Mouse (Mus musculus) right cerebral cortex, postnatal 14 days (tissue): ENCODE measurements around the gene Eef1b2.
"Not testable (repeated sequence)": the region's sequence is repeated elsewhere in the genome, so short reads cannot be mapped to it uniquely, and the experiment has no call there.

ENCODE experiments used
- DNase-seq: peaks from one replicate; pipeline ENCODE4 v3.0.0; 2022

Eef1b2 gene

DNA sequence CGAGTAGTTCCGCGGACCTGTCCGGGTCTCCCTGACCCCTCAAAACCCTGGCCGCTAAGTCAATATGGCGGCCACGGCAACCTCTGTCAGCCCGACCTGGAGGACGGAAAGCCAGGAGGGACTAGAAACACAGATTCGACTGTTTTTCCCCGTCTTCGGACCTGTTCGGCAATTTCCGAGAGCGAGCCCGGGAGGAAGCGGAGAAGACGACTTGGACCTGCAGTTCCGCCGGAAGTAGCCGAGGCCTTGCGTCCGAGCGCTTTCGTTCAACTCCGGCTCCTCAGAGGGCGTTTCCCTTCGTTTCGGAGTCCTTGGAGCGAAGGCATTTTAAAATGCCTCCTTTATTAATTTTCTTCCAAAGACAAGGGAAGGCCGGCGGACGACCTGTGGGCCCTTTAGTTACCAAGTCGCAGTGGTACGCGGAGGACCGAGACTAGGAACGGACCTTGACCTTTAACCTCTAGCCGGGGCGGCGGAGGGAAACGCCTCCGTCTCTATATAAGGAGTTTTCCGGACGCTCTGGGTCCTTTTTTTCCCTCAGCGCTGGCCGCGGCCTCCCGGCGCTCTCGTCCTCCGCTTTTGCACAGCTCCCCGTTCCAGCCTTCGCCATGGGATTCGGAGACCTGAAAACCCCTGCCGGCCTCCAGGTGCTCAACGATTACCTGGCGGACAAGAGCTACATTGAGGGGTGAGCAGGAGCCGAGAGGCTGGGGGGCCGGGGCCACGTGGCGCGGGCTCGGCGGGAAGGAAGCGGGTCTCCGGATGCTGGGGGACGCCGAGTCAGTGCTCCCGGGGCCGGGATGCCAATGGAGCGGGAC lies at the start of gene Eef1b2, which contains the start of gene Ndufs1:
Gene Eef1b2, plus strand, starts transcription at position 222 of the 818 bp plus-strand sequence.
Gene Ndufs1, minus strand, starts transcription at position 230 of the 818 bp plus-strand sequence.
- DNase-seq: peak; percentile 98

DNA sequence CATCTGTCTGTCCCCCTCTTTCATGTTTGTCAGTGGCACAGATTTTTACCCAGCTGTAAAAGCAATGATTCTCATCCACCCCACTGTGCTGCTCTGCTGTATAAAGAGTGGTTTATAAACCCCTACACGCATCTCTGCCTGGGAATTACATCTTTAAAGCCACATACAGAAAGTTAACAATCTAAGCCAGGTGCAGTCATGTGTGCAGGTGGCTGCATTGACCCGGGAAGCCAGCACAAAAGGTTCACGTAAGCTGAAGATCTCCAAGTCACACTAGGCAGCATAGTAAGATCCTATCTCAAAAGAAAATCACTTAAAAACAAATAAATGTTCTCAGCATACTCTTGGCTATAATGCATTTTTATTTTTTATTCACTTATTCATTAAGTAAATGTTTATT lies 47.4 kb upstream of the Eef1b2 start:
- DNase-seq: no peak

DNA sequence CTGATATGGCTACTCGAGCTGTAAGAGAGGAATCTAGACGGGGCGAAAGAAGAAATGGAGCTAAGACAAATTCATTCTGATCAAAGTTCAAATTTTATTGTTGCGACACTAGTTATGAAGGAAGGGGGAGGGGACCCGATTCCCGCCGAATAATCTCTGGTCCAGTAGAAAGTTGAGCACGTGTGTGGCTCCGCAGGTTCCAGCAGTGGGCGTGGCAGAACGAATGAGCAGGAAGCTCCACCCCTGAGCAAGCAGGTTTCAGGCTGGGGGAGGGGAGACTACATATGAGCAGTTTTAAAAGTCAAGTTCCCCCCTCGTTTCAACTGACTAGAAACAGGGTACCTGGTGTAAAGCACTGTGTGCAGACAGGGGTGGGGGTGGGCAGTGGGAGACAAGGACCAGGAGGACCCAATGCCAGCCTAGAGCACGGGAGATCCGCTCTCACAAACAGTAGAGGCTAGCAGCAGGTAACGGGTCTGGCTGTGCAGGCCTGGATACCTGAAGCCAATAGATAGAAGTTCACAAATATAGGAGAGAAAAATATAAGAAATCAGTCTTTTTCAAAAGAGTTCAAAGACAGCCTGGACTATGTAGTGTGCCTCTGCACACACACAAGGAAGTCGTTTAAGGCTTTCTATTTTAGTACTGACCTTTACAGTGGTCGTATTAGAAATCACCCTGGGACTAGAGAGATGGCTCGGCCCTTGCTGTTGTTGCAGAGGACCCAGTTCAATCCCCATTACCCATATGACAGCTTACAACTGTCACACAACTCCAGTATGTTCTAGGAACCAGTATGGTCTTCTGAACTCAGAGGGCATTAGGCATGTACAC lies 46.6 kb upstream of the Eef1b2 start:
- DNase-seq: no peak

DNA sequence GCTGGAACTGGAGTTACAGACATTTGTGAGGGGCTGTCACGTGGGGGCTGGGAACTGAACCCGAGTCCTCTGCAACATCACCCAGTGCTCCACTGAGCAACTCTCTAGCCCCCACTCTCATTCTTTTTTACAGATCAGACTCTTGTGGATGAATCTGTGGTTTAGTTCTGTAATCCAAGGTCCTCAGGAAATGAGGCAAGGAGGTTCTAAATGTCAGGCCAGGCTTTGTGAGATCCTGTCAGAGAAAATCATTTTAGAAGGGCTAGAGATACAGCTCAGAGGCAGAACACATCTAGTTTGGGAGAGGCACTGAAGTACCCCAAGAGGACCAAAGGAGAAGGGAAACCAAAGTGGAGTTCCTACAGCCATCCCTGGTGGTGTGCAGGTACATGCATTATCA lies 45.7 kb upstream of the Eef1b2 start:
- no peak for DNase-seq

DNA sequence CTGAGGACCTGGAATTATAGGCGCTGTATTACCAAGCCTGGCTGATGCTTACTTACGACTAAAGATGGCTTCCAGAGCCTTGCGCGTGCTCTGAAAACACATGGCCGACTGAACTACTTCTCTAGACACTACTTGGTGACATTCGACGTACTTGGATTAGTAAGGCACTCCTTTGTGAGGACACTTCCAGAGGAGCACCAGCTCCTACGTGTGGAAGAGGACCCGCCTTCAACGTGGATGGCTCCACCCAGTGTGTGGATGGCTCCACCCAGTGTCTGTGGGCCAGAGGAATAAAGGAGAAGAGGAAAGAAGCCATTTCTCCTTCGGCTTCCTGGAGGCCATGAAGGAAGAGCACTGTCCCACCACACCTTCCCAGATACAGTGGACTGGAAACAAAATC lies 44.9 kb upstream of the Eef1b2 start:
- no peak for DNase-seq

DNA sequence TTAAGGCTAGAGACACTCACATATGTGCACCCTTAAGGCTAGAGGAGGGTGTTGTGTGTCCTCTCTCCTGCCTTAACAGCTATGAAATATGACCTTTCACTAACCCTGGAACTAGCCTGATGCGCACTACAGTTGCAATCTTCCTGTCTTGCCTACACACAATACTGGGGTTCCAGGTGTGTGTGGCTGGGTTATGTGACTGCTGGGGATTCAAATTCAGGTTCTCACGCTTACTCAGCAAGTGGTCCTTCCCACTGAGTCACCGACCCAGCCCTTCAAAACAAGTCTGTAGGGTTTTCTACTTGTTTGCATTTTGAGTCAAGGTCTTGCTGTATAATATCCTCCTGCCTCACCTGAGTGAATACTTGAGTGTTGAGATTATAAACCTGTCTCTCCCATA lies 42.1 kb upstream of the Eef1b2 start:
- DNase-seq: no peak

DNA sequence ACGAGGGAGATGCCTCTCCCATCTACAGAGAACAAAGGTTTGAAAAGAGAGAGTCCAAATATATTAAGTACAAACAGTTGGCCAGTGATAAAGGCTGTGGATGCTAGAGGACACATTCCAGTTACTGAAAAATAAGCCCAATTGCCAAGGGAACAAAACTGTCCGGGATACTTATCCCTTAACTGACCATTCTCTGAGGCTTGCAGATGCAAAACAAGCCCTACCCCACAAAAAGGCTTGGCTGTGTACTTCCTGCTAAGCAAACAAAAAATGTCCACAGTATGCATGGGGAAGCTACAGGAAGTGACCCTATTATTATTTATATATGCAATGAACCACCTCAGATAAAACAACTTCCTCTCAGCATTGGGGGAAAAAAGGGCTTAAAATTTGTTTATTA lies 38.7 kb upstream of the Eef1b2 start:
- DNase-seq: no peak

DNA sequence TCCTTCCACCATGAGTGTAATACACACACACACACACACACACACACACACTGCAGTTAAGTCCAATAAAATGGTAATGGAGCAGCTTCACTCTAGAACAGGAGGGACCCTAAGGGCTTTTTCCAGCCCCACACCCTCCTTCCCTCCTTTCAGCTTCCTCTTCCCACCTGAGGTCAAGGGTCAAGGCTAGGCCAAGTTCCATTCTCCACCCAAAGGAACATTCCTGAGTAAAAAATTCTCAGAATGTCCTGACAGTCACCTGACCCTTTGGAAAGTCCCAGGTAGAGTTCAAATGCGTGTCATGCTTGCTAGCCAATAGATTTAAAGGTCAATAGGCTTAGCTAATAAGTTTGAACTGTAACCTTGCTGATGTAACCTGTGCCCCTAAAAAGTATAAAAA lies 38.0 kb upstream of the Eef1b2 start:
- not testable (repeated sequence) for DNase-seq

DNA sequence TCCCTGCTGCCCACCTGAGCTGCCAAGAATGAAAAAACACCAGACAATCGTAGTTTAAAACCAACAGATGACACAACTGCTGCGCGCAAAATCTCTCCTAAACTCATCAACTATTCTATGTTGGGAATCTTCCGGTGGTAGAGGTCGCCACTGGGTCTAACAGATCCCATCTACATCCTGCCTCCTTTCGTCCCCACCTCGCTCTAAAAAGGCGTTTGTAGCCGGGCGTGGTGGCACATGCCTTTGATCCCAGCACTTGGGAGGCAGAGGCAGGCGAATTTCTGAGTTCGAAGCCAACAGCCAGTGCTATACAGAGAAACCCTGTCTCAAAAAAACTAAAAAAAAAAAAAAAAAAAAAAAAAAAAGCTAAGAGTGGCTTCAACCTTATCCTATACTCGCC lies 36.4 kb upstream of the Eef1b2 start:
- no peak for DNase-seq

DNA sequence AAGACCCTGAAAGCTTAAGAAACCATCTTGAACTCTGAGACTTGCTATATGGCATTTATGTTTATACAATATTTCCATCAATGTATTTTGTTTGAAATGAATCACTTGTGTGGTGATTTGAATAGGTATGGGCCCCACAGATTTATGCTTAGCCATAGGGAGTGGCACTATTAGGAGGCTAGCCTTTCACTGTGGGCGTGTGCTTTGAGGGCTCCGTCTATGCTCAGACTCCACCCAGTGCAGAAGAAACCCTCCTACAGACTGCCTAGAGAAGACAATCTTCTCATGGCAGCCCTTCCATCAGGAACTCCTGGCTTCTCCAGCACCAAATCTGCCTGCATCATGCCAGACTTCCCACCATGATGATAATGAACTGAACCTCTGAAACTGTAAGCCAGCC lies 8.0 kb upstream of the Eef1b2 start:
- DNase-seq: no peak

DNA sequence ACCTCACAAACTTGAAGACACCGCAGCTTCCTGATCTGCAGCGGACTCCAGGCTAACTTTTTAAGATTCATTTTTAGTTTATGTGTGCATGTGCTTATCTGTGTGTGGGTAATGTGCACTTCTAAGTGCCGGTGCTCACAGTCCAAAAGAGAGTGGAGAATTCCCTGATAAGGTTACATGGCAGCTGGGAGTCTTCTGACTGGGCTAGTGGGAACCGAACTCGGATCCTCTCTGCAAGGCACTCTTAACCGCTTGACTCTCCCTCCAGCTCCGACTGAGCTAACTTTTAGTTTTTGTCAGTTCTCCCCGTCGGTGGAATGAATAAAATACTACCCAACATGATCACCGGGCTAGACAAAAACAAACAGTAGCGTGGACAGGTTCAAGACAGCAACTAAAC lies 772 bp upstream of the Eef1b2 start:
- peak; percentile 22 for DNase-seq

DNA sequence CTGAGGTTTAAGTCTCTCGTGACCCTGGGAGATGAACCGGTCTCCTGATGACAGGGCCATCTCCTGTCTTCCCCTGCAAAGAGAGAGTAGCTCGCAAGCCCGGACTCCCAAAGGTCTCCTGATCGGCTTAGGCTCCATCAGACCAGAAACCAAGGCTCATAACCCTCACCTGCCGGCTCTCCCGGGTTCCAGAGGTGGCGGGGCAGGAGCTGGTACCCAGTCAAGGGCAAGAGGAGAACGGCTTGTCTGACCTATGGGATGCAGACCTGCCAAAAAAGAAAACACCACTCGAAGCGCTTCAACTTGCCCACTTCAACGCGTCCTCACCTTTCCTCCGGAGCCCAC lies 394 bp upstream of the Eef1b2 start:
- DNase-seq: no peak

DNA sequence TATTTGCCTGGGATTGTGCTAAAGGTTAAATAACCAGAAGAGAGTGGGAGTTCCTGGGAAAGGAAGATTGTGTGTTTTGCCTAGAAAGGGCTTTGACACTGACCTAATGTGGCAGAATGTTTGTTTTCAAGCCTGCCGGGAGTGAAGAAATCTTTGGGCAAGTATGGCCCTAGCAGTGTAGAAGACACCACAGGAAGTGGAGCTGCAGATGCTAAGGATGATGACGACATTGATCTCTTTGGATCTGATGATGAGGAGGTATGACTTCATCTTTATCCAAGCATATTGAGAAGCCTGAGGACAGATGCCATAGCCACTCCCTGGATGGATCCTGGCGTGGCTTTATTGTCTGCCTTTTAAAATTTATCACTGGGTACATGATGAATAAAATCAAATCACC lies 1.7 kb downstream of the Eef1b2 start:
- DNase-seq: no peak

DNA sequence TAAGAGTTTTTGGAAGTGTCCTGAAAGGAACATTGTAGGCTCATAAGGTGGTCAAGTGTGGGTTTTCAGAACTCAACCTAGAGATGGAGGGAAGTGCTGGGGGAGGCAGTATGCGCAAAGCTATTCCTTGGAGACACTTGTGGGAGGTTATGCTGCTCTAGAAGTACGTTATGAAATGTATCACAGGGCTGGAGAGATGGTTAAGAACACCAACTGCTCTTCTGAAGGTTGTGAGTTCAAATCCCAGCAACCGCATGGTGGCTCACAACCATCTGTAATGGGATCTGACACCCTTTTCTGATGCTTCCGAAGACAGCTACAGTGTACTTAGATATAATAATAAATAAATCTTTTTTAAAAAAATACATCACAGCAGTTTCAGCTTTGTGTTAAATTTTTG lies 3.5 kb downstream of the Eef1b2 start:
- DNase-seq: no peak

DNA sequence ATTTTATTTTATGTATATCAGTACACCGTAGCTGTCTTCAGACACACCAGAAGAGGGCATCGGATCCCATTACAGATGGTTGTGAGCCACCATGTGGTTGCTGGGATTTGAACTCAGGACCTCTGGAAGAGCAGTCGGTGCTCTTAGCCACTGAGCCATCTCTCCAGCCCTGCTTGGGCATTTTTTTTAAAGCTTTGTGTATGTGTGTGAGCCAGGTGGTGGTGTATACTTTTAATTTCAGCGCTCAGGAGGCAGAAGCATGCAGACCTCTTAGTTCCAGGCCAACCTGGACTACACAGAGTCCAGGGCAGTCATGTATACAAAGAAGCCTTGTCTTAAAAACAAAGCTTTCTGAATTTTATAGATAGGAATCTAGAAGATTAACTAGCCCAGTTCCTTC lies 4.0 kb downstream of the Eef1b2 start:
- not testable (repeated sequence) for DNase-seq

DNA sequence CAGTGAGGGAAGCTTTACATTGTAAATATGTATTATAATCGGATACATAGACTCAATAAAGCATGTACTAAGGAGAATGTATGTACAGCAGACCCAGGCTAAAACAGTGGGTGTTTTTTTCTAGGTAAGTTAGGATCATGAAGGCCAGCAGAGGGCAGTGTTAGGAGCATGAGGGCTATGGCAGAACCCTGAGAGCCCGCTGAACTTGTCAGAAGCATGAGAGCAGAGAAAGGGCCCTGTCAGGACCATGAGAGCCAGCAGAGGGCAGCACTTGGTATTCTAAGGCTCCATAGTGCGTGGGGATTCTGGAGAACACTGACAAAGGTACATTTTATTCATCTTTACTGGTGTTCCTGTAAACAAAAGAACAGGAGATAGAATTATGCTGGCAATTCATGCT lies 4.4 kb downstream of the Eef1b2 start:
- peak; percentile 95 for DNase-seq

DNA sequence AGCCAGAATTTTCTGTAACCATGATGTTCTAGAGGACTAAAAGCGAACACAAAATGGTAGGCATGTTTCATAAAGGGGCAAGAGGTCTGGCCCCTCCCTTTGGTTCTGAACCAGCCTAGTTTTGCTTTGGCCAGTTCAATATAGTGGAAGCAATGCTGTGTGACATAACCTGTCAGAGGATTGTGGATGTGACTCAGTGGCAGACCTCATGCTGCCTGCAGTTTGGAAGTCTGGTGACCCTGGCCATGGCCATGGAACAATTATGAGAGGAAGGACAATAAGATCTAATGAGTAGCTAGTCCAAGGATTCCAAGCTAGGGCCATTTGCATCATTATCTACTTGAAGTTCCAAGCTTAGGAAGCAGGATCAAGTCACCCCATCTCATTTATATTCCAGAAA lies 4.9 kb downstream of the Eef1b2 start:
- no peak for DNase-seq

DNA sequence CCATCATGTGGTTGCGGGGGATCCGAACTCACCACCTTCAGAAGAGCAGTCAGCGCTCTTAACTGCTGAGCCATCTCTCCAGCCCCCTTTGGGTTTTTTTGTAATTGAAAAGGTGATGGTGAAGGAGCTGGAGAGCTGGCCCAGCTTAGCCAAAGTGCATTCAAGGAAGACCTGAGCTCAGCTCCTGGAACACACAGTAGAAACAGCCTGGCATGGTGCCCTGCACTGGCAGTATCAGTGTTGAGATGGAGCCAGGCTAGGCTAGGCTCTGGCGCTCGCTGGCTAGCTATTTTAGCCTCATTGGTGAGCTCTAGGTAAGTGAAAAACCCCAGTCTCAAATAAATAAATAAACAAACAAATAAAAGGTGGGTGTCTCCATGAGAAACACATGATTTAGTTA lies 5.6 kb downstream of the Eef1b2 start:
- DNase-seq: peak; percentile 51

DNA sequence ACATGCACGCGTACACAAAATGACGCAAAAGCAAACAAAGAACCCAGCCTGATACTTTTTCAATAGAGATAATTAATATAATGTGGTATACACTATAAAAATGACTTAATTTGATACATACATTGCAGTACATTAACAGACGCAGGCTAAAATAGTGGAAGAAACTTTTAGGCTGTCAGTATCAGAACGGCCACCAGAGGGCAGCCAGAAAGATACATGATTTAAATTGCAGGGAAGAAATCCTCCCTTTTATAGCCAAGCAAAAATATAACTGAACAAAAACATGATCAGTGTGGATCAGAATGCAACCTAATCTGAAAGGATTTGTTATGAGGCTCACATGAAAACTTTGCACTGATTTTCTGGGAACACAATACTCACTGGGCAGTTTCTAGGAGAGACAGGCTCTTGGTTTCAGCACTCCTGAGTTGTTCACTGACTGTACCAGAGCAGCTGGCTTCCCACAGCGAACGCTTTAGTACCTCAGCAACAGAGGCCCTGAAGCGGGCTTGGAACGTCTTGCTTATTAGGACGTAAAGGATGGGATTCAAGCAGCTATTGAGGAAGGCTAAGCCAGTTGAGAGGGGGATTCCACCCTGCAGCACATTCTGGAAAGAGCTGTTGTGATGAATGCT lies 6.1 kb downstream of the Eef1b2 start:
- DNase-seq: peak; percentile 64

DNA sequence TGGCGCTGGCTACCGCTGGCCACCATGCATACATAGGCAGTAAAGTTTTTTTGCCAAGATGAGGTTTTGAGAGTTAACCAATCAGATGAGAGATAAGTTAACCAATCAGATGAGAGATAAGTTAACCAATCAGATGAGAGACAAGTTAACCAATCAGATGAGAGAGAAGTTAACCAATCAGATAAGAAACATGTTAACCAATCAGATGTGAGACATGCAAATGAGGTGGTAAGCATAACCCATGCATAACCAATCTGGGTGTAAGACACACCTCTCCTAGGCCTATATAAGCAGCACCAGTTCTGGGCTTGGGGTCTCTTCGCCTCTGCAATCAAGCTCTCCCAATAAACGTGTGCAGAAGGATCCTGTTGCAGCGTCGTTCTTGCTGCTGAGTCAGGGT lies 8.8 kb downstream of the Eef1b2 start:
- not testable (repeated sequence) for DNase-seq

DNA sequence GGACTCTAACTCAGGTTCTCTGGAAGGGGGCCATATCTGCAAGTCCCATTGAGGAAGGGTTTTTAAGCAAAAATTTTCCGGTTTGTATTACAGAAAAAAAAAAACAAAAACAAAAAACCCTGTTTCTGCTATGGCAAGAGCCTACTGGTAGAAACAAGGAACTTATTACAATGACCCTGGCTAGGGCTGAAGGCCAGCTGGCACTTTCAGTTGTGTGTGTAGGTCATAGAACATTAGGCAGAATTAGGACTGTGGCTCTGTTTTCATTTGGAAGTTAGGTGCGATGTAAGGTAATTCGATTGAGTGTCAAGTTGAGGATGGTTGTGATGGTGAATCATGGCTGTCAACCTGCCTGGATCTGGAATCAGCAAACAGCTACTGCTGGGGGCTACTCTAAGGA lies 11.9 kb downstream of the Eef1b2 start:
- no peak for DNase-seq

DNA sequence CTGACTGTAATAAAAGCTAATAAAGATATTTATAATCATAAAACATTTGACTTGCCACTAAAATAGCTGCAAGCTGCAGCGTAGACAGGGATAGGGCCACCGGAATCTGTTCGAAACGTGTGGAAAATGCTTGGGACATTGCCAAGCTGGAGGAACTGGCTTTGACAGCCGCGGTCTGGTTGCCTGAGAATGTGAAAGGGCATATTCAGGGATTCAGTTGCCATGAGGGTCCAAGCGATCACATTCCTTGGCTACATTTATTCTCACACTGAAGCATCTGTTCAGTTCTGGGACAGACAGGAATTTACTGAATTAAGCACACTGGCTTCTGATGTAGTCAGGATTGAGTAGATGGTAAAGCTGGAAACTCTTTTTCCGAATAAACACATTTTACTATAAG lies 14.2 kb downstream of the Eef1b2 start:
- DNase-seq: no peak

DNA sequence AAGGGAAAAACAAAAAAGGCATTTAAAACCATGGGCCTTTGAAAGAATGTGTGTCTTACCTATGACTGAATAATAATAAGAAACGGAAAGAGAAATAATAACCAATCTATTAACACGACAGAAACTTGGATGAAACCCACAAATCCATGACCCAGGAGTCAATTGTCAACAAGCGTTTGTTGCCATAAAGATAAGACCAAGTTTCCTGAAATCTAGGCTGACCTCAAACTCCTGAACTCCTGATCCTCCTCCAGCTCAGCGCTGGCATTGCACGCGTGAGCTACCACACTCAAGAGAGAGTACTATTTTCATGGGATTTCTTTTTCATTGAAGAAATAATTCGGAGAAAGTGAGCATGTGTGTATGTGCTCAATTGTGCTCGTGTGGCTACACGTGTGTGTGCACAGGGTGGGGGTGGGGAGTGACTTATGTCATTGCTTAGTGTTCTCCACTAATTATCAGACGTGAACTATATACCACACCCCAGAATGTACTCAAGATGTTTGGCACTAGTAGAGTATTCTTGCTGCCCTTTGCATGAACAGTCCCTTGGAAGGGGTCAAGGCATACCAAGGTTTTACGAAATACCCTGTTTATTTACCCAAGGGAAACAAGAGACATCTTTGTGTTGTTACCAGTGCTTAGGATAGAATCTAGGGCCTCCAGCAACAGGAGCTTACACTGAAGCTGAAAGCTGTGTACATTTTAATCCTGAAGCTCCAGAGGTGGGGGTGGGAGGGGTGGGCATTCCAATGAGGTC lies 15.9 kb downstream of the Eef1b2 start:
- DNase-seq: no peak
